43 mouse cellular contexts compared by ENCODE assay signal in the genomic region with DNA sequence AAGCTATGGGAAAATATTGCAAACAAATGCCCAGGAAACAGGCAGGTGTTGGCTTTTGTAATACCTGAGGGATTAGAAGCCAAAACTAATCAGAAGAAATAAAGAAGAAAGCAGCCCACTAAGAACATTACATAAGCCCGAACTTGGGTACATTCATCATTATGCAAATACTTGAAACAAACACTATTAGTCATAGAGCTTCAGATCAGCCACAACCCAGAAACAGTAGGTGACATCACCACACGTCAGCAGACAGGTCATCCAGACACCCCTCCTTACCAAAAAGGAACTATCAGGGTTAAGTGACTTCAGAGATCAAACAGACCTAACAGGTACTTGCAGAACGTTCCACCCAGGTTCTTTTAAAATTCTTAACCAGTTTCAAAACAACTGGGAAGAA. TPM values are rescaled to one million over a fixed set of nuclear protein-coding genes. Genes with fewer than 3 reads are reported as not detected.
DNase-seq lines count a peak whose midpoint lies in the region; ATAC-seq and TF ChIP-seq lines count a peak whose summit lies in the region.
"Had no signal": no experiment of that assay in that cellular context is flagged by ENCODE, and none has a peak within 500 bp of the region (broad histone marks: within the 10 kb centered on the region; RNA-seq: fewer than 3 reads in every experiment).

No protein-coding gene starts in this region.

- H3K9me3 ChIP-seq in neural tube, embryonic 15.5 days (replicated peaks) = no peaks in the 10 kb centered on the region
- H3K9me3 ChIP-seq: embryonic facial prominence, embryonic 10.5 days; embryonic facial prominence, embryonic 15.5 days; forebrain, embryonic 12.5 days; hindbrain, embryonic 10.5 days; hindbrain, embryonic 15.5 days; kidney, embryonic 15.5 days; limb, embryonic 12.5 days; liver, embryonic 15.5 days; megakaryocyte, embryonic 14.5 days; midbrain, embryonic 12.5 days; neural tube, embryonic 13.5 days had no signal

- no peak overlapping the region for H3K4me2 ChIP-seq in neural tube, embryonic 15.5 days
- H3K4me2 ChIP-seq: embryonic facial prominence, embryonic 15.5 days; forebrain, embryonic 12.5 days; hindbrain, embryonic 15.5 days; kidney, embryonic 15.5 days; limb, embryonic 12.5 days; liver, embryonic 15.5 days; midbrain, embryonic 12.5 days; neural tube, embryonic 13.5 days had no signal

- 37% methylated on average over 3 of the region's 3 CpGs for WGBS in lung, adult 2 months
- WGBS in neural tube, embryonic 15.5 days = 70% methylated on average over 3 of the region's 3 CpGs

- no peaks in the 10 kb centered on the region for H3K27me3 ChIP-seq in Patski
- H3K27me3 ChIP-seq in neural tube, embryonic 15.5 days (replicated peaks) = no peaks in the 10 kb centered on the region
- H3K27me3 ChIP-seq: embryonic facial prominence, embryonic 15.5 days; forebrain, embryonic 12.5 days; hindbrain, embryonic 15.5 days; kidney, embryonic 15.5 days; limb, embryonic 12.5 days; liver, embryonic 15.5 days; megakaryocyte, embryonic 14.5 days; midbrain, embryonic 12.5 days; neural tube, embryonic 13.5 days had no signal

- no peak overlapping the region for H3K27ac ChIP-seq in neural tube, embryonic 15.5 days (replicated peaks)
- H3K27ac ChIP-seq: embryonic facial prominence, embryonic 10.5 days; embryonic facial prominence, embryonic 15.5 days; forebrain, embryonic 12.5 days; hindbrain, embryonic 10.5 days; hindbrain, embryonic 15.5 days; kidney, embryonic 15.5 days; left cerebral cortex, adult 2 months; limb, embryonic 12.5 days; liver, embryonic 15.5 days; midbrain, embryonic 12.5 days; neural tube, embryonic 13.5 days had no signal

- peak; percentile 35 for ATAC-seq in Patski
- no peak for ATAC-seq in cerebellum, adult (ENCODE audit: insufficient number of reproducible peaks, low FRiP score, low TSS enrichment)
- ATAC-seq in neural tube, embryonic 15.5 days (ENCODE audit: low FRiP score) = no peak
- ATAC-seq: activated CD4-positive, CD25-positive, alpha-beta regulatory T cell, adult 4 months; forebrain, postnatal 0 days had no signal

- H3K4me3 ChIP-seq in lung, adult 2 months (replicated peaks; ENCODE audit: extremely low read depth, low read depth, low read length) = no peak overlapping the region
- H3K4me3 ChIP-seq in neural tube, embryonic 15.5 days (replicated peaks) = no peak overlapping the region
- H3K4me3 ChIP-seq: embryonic facial prominence, embryonic 10.5 days; embryonic facial prominence, embryonic 15.5 days; forebrain, embryonic 12.5 days; hindbrain, embryonic 10.5 days; hindbrain, embryonic 15.5 days; kidney, embryonic 15.5 days; left cerebral cortex, adult 2 months; limb, embryonic 12.5 days; liver, embryonic 15.5 days; megakaryocyte, embryonic 14.5 days; midbrain, embryonic 12.5 days; neural tube, embryonic 13.5 days had no signal

- TF ChIP-seq POLR2A in lung, adult 2 months (IDR thresholded peaks at IDR 0.05; ENCODE audit: borderline replicate concordance, extremely low read depth, low read depth, low read length) = no peak

- no peaks in the 10 kb centered on the region for H3K36me3 ChIP-seq in neural tube, embryonic 15.5 days
- H3K36me3 ChIP-seq: embryonic facial prominence, embryonic 10.5 days; embryonic facial prominence, embryonic 15.5 days; forebrain, embryonic 12.5 days; hindbrain, embryonic 10.5 days; hindbrain, embryonic 15.5 days; kidney, embryonic 15.5 days; limb, embryonic 12.5 days; liver, embryonic 15.5 days; midbrain, embryonic 12.5 days; neural tube, embryonic 13.5 days had no signal

- no peak overlapping the region for H3K9ac ChIP-seq in neural tube, embryonic 15.5 days (replicated peaks)
- H3K9ac ChIP-seq: embryonic facial prominence, embryonic 15.5 days; forebrain, embryonic 12.5 days; forebrain, postnatal 0 days; hindbrain, embryonic 15.5 days; kidney, embryonic 15.5 days; limb, embryonic 12.5 days; liver, embryonic 15.5 days; midbrain, embryonic 12.5 days; neural tube, embryonic 13.5 days had no signal

- CTCF ChIA-PET in Patski (lab: Charles Lee) = interaction anchor here (0.8 to 2.2 kb wide), 3 partner anchors 17 to 76 kb away, joined by 3 to 5 read pairs (median 3); no protein-coding TSS in a partner anchor

- peak; percentile 13 for DNase-seq in adrenal gland, postnatal 25 days
- no peak for DNase-seq in adrenal gland, postnatal 4 days (ENCODE audit: low spot score in 2 of 2)
- DNase-seq in lung, postnatal 25 days (ENCODE audit: low spot score) = peak; percentile 54
- DNase-seq in lung, adult 2 months = no peak
- DNase-seq in 416B (ENCODE audit: low read depth) (peak; percentile 4), Patski (ENCODE audit: low read depth, low spot score) (no peak)
- DNase-seq: cerebellum, adult 8-10 months; cerebellum, postnatal 25 days; forebrain, postnatal 0 days; heart, postnatal 14 days; kidney, adult 18-20 months; kidney, postnatal 25 days; right cerebral cortex, postnatal 25 days; spleen, adult 18-20 months; thymus, adult 18-20 months; thymus, postnatal 25 days had no signal

- H3K4me1 ChIP-seq in lung, adult 2 months (ENCODE audit: control insufficient read depth, insufficient read depth, low read length) = peaks cover 3% of the 10 kb centered on the region; the same call in 1 of the 2 replicates
- H3K4me1 ChIP-seq in neural tube, embryonic 15.5 days = no peaks in the 10 kb centered on the region
- H3K4me1 ChIP-seq: embryonic facial prominence, embryonic 15.5 days; forebrain, embryonic 12.5 days; hindbrain, embryonic 15.5 days; liver, embryonic 15.5 days; megakaryocyte, embryonic 14.5 days; midbrain, embryonic 12.5 days; neural tube, embryonic 13.5 days had no signal

- POLR2A ChIA-PET in Patski (lab: Charles Lee) = no interaction called here

- TF ChIP-seq CTCF in lung, adult 2 months (IDR thresholded peaks at IDR 0.05; ENCODE audit: insufficient read depth, low read length) = no peak
- TF ChIP-seq CTCF in Patski (IDR thresholded peaks at IDR 0.05) = no peak

- in situ Hi-C loops in Patski (cut with MboI; ENCODE audit: low pct_unique_long_range_greater_than_20kb) = loop anchor here (10.0 kb wide), 1 partner anchor 71 kb away; no protein-coding TSS in a partner anchor

RNA-seq across cellular contexts. Expression of gene Gm7168, which starts 22.2 kb away (rescaled TPM):
- total RNA-seq in adrenal gland, postnatal 25 days (2021) = not detected in 2 replicates
- not detected for total RNA-seq in adrenal gland, postnatal 4 days (2021)
- 0.07 TPM in 1 of 2 replicates, not detected in the other for polyA plus RNA-seq in lung, adult 2 months (2012; rRNA removed)
- not detected for polyA plus RNA-seq in Patski (2021)
- polyA plus RNA-seq in neural tube, embryonic 15.5 days (2015; fragmentation: Nextera tagmentation; extraction: Ambion mirVana) = not detected in 2 replicates
- total RNA-seq: forebrain, postnatal 0 days; gastrocnemius, adult 8-10 months; gastrocnemius, postnatal 4 days; heart, postnatal 14 days; layer of hippocampus, adult 18-20 months; layer of hippocampus, postnatal 14 days; left cerebral cortex, adult 2 months; left cerebral cortex, postnatal 25 days; liver, adult 2 months; MEL had no signal
- polyA plus RNA-seq: activated CD4-positive, CD25-positive, alpha-beta regulatory T cell, adult 4 months; brain, embryonic 14.5 days; embryonic facial prominence, embryonic 10.5 days; embryonic facial prominence, embryonic 15.5 days; forebrain, embryonic 12.5 days; forebrain, postnatal 0 days; heart, embryonic 14.5 days; hindbrain, embryonic 10.5 days; hindbrain, embryonic 15.5 days; intestine, embryonic 14.5 days; kidney, embryonic 15.5 days; limb, embryonic 12.5 days; liver, adult 2 months; liver, embryonic 15.5 days; lung, embryonic 16.5 days; midbrain, embryonic 12.5 days; neural tube, embryonic 13.5 days; stomach, embryonic 16.5 days had no signal

Comparison
In these comparisons a context has a peak if more than half of its experiments do, and no peak if none do; other contexts are left out.
1. DNase-seq: peak in adrenal gland, postnatal 25 days (single experiment), lung, postnatal 25 days (single experiment) and 416B (single experiment); none in adrenal gland, postnatal 4 days (0 of 2), lung, adult 2 months (single experiment) and Patski (single experiment).